Mouse (Mus musculus) liver, embryonic 14.5 days (tissue): ENCODE data around the gene C1galt1. TPM values are rescaled to one million over a fixed set of nuclear protein-coding genes. Genes with fewer than 3 reads are reported as not detected.

ENCODE experiments used
- ATAC-seq: fragments of 200-750 bp; cut with Nextera tagmentation; 2 replicates; pipeline ENCODE4 v1.8.0; 2017; ENCODE audit warnings: moderate number of reproducible peaks, mild to moderate bottlenecking, moderate library complexity; ENCODE audit not compliant: insufficient read depth
- DNase-seq, 3 experiments: peaks; one replicate each; pipeline ENCODE4 v3.0.0-alpha.2; 2012 to 2013; ENCODE audit warnings: low read depth in 3 of 3, low spot score in 3 of 3
- H3K27ac ChIP-seq: fragments of 300-500 bp; sonication (generic); 2 replicates; pipeline ENCODE4 v1.5.1; 2014; ENCODE audit warnings: moderate library complexity, mild to moderate bottlenecking, control low read depth, inconsistent platforms
- H3K27me3 ChIP-seq: fragments of 300-500 bp; sonication (generic); 2 replicates; pipeline ENCODE4 v1.6.1; 2014; ENCODE audit warnings: mild to moderate bottlenecking, low read length, moderate library complexity; ENCODE audit not compliant: control insufficient read depth, insufficient read depth
- H3K36me3 ChIP-seq: fragments of 300-500 bp; sonication (generic); replicated peaks from 2 replicates; pipeline ENCODE4 v1.6.1; 2014; ENCODE audit warnings: low read depth; ENCODE audit not compliant: control insufficient read depth, insufficient read depth
- H3K4me1 ChIP-seq, 2 experiments: fragments of 200-500 bp in 1 of 2; fragments of 300-500 bp in 1 of 2; sonication (generic) in 1 of 2; replicated peaks; 2 replicates each; pipeline ENCODE4 v1.6.1; 2012 to 2014; ENCODE audit warnings: antibody characterized with exemption in 1 of 2, inconsistent platforms in 1 of 2, low read length in 1 of 2; ENCODE audit not compliant: control insufficient read depth in 2 of 2, insufficient read depth in 2 of 2
- H3K4me2 ChIP-seq: fragments of 300-500 bp; sonication (generic); 2 replicates; pipeline ENCODE4 v1.6.1; 2014; ENCODE audit warnings: low read depth, mild to moderate bottlenecking, control low read depth, moderate library complexity
- H3K4me3 ChIP-seq, 2 experiments: fragments of 200-500 bp in 1 of 2; fragments of 300-500 bp in 1 of 2; sonication (generic) in 1 of 2; 2 replicates each; pipeline ENCODE4 v1.5.1; 2012 to 2014; ENCODE audit warnings: low read depth in 2 of 2, low read length in 2 of 2, mild to moderate bottlenecking in 2 of 2, control low read depth in 1 of 2, inconsistent platforms in 1 of 2, moderate library complexity in 1 of 2; ENCODE audit not compliant: insufficient read depth in 1 of 2
- H3K9ac ChIP-seq: fragments of 300-500 bp; sonication (generic); replicated peaks from 2 replicates; pipeline ENCODE4 v1.6.1; 2014; ENCODE audit warnings: mild to moderate bottlenecking, control low read depth, moderate library complexity
- H3K9me3 ChIP-seq: fragments of 300-500 bp; sonication (generic); 2 replicates; pipeline ENCODE4 v1.6.1; 2016; ENCODE audit warnings: low read length, mixed read lengths; ENCODE audit not compliant: control insufficient read depth
- CTCF ChIP-seq: IDR thresholded peaks from 2 replicates; pipeline ENCODE4 v1.5.1; 2016; ENCODE audit warnings: antibody characterized with exemption, low read depth, control low read depth
- EP300 ChIP-seq: IDR thresholded peaks from 2 replicates; pipeline ENCODE4 v1.6.1; 2016; ENCODE audit warnings: antibody characterized with exemption, low read depth
- WGBS: fragments of 180-500 bp; shearing (Covaris S2); extraction: QIAGEN DNeasy Blood & Tissue Kit; methylation state at CpG from one replicate; pipeline ENCODE4 v1.1.7; 2014; ENCODE audit not compliant: insufficient replicate concordance; 5-methylcytosine and 5-hydroxymethylcytosine counted together
- polyA plus RNA-seq, 2 experiments: library from polyadenylated mRNA; depleted of rRNA in 1 of 2; stranded (reverse) in 1 of 2; unstranded in 1 of 2; fragments of >200 nt; fragmentation: Nextera tagmentation in 1 of 2; extraction: Ambion mirVana in 1 of 2; gene quantifications; 2 replicates each; pipeline versions ENCODE4 v1.2.1 to v1.2.3; 2012 to 2014

C1galt1 gene
- polyA plus RNA-seq, 2 experiments = 6.3 to 8.0 TPM

GRCm38 (mm10) chr6:7845680-7846017 lies 1.0 kb downstream of the C1galt1 start:
- peak in 1 of 3 experiments; percentile 44 for DNase-seq

GRCm38 (mm10) chr6:7846726-7847439 lies 2.2 kb downstream of the C1galt1 start:
- DNase-seq = no peak
- no peaks in the 10 kb centered on the region for H3K27me3 ChIP-seq

More at GRCm38 (mm10) chr6:7845680-7846017, 1.0 kb downstream of the C1galt1 start:
- Histone ChIP-seq H3K4me1 (peaks cover 29% of the 10 kb centered on the region in 2 experiments), H3K27me3 (no peaks in the 10 kb centered on the region), H3K9ac (peak overlapping the region; percentile 99), H3K36me3 (no peaks in the 10 kb centered on the region; the same call in 1 of the 2 replicates), H3K4me3 (peak overlapping the region; percentile 98 to 99), H3K9me3 (no peaks in the 10 kb centered on the region), H3K27ac (peak overlapping the region; percentile 81), H3K4me2 (peak overlapping the region; percentile 67)
- no peak for ATAC-seq
- TF ChIP-seq CTCF (no peak), EP300 (no peak)
- under 1% methylated on average over 6 of the region's 6 CpGs for WGBS

GRCm38 (mm10) chr6:7847890-7848508 lies 3.4 kb downstream of the C1galt1 start:
- Histone ChIP-seq H3K4me3 (peak overlapping the region in 1 of 2 experiments; percentile 4; a peak in 2 of 4 replicates), H3K36me3 (no peaks in the 10 kb centered on the region; the same call in 1 of the 2 replicates), H3K9me3 (no peaks in the 10 kb centered on the region), H3K9ac (peak overlapping the region; percentile 13; the same call in 1 of the 2 replicates), H3K4me1 (peaks cover 33 to 37% of the 10 kb centered on the region in 2 experiments), H3K4me2 (peak overlapping the region; percentile 51), H3K27me3 (no peaks in the 10 kb centered on the region), H3K27ac (peak overlapping the region; percentile 39)
- no peak for TF ChIP-seq CTCF
- TF ChIP-seq EP300 = no peak
- ATAC-seq (no peak), DNase-seq (no peak)
- WGBS = 18% methylated on average over 6 of the region's 6 CpGs

More at GRCm38 (mm10) chr6:7846726-7847439, 2.2 kb downstream of the C1galt1 start:
- ATAC-seq = no peak
- peak overlapping the region in 1 of 2 experiments; percentile 31; a peak in 2 of 4 replicates for H3K4me3 ChIP-seq
- 73% methylated on average over 8 of the region's 8 CpGs for WGBS
- H3K4me2 ChIP-seq = peak overlapping the region; percentile 51
- no peak for TF ChIP-seq EP300
- no peak for TF ChIP-seq CTCF
- H3K9me3 ChIP-seq = no peaks in the 10 kb centered on the region
- H3K9ac ChIP-seq = peak overlapping the region; percentile 18
- no peak overlapping the region for H3K27ac ChIP-seq
- H3K36me3 ChIP-seq = no peaks in the 10 kb centered on the region; the same call in 1 of the 2 replicates
- peaks cover 31 to 34% of the 10 kb centered on the region in 2 experiments for H3K4me1 ChIP-seq

- Histone ChIP-seq H3K4me1 (peaks cover 38 to 39% of the 10 kb centered on the region in 2 experiments), H3K36me3 (no peaks in the 10 kb centered on the region; the same call in 1 of the 2 replicates), H3K27me3 (no peaks in the 10 kb centered on the region), H3K27ac (peak overlapping the region; percentile 39), H3K4me3 (no peak overlapping the region), H3K9me3 (no peaks in the 10 kb centered on the region), H3K9ac (peak overlapping the region; percentile 13; the same call in 1 of the 2 replicates), H3K4me2 (peak overlapping the region; percentile 51)
- 69% methylated on average over 9 of the region's 9 CpGs for WGBS
- TF ChIP-seq CTCF (no peak), EP300 (no peak)
- ATAC-seq (no peak), DNase-seq (no peak)
Measured at GRCm38 (mm10) chr6:7848714-7849113, 4.1 kb downstream of the C1galt1 start.

DNA sequence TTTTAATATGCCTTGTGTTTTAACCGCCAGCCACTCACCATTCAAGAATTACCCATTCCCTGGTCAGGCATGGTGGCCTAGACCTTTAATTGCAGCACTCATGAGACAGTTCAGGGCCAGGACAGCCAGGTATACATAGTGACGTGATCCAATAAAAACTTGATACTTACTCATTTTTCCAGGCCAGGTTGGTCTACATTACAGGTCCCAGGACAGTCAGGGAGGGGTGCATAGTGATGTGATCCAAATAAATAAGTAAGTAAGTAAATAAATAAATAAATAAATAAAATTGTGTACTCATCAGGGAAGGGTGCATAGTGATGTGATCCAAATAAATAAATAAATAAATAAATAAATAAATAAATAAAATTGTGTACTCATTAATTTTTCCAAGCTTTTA lies 6.4 kb downstream of the C1galt1 start:
- Histone ChIP-seq H3K27ac (no peak overlapping the region), H3K9ac (no peak overlapping the region), H3K4me2 (no peak overlapping the region), H3K4me3 (no peak overlapping the region), H3K9me3 (no peaks in the 10 kb centered on the region), H3K4me1 (peaks cover 44 to 48% of the 10 kb centered on the region in 2 experiments), H3K36me3 (no peaks in the 10 kb centered on the region; the same call in 1 of the 2 replicates), H3K27me3 (no peaks in the 10 kb centered on the region)
- WGBS = 79% methylated on average over 2 of the region's 2 CpGs
- TF ChIP-seq CTCF (no peak), EP300 (no peak)
- DNase-seq = no peak
- no peak for ATAC-seq
